Mouse (Mus musculus) embryonic stem cell, embryonic (primary cell): ENCODE data around the gene Hacd1.

Source experiments
- CTCF ChIA-PET, 4 experiments: fragments of 300-600 bp in 2 of 4; fragments of 350-600 bp in 2 of 4; sonication (Branson Sonifier 250); formaldehyde crosslinking; loops; one replicate each; lab custom pipeline; 2022; ENCODE audit warnings: inconsistent platforms in 2 of 4; lab: Charles Lee
- POLR2A ChIA-PET, 4 experiments: fragments of 300-600 bp in 2 of 4; fragments of 350-600 bp in 2 of 4; sonication (Branson Sonifier 250); formaldehyde crosslinking; loops; one replicate each; lab custom pipeline; 2022; ENCODE audit warnings: antibody characterized with exemption in 4 of 4, inconsistent platforms in 1 of 4; lab: Charles Lee

Hacd1 gene

GRCm38 (mm10) chr2:13806120-13806519, 249.8 kb downstream of the Hacd1 start:
- ChIA-PET POLR2A (no interaction called here), CTCF (interaction anchor here in 2 of 4 experiments (1.0 to 1.2 kb wide), 2 partner anchors 12 to 134 kb away, joined by 3 read pairs; partner anchors contain the start of gene St8sia6 (in 1 of the 2))

- ChIA-PET POLR2A (interaction anchor here in 1 of 4 experiments (1.5 kb wide), 1 partner anchor 16 kb away, joined by 3 read pairs; no protein-coding TSS in a partner anchor), CTCF (interaction anchor here in 1 of 4 experiments (1.0 kb wide), 1 partner anchor 523 kb away, joined by 4 read pairs; no protein-coding TSS in a partner anchor)
These were observed 255.3 kb downstream of the Hacd1 start for GRCm38 (mm10) chr2:13800639-13801038.
